Mouse (Mus musculus) liver, adult 2 months (tissue): ENCODE results near the gene Maml2. TPM values are rescaled to one million over a fixed set of nuclear protein-coding genes. Genes with fewer than 3 reads are reported as not detected.

ENCODE experiments used
- DNase-seq: peaks from one replicate; pipeline ENCODE4 v3.0.0-alpha.2; 2011; ENCODE audit warnings: low read depth, low spot score; ENCODE audit errors: extremely low read depth
- H3K27ac ChIP-seq: fragments of 200-500 bp; replicated peaks from 2 replicates; pipeline ENCODE4 v1.5.1; 2012; ENCODE audit warnings: low read depth, mild to moderate bottlenecking, control low read depth, inconsistent platforms, low read length; ENCODE audit not compliant: insufficient read depth
- H3K27me3 ChIP-seq: fragments of 200-500 bp; 2 replicates; pipeline ENCODE4 v1.6.1; 2012; ENCODE audit warnings: mild to moderate bottlenecking, moderate library complexity, low read length, inconsistent platforms; ENCODE audit not compliant: control insufficient read depth, insufficient read depth
- H3K36me3 ChIP-seq: fragments of 200-500 bp; 2 replicates; pipeline ENCODE4 v1.6.1; 2012; ENCODE audit warnings: low read length, inconsistent platforms; ENCODE audit not compliant: control insufficient read depth, insufficient read depth
- H3K4me1 ChIP-seq: fragments of 200-500 bp; 2 replicates; pipeline ENCODE4 v1.6.1; 2011; ENCODE audit warnings: low read length; ENCODE audit not compliant: control insufficient read depth, insufficient read depth
- H3K4me3 ChIP-seq: fragments of 200-500 bp; 2 replicates; pipeline ENCODE4 v1.5.1; 2011; ENCODE audit warnings: low read depth, mild to moderate bottlenecking, control low read depth, low read length, moderate library complexity; ENCODE audit not compliant: insufficient read depth
- H3K79me2 ChIP-seq: fragments of 200-500 bp; 2 replicates; pipeline ENCODE4 v1.6.1; 2012; ENCODE audit warnings: inconsistent platforms, mild to moderate bottlenecking, low read length, moderate library complexity; ENCODE audit not compliant: control insufficient read depth, insufficient read depth
- H3K9ac ChIP-seq: fragments of 200-500 bp; 2 replicates; pipeline ENCODE4 v1.6.1; 2012; ENCODE audit warnings: low read depth, mild to moderate bottlenecking, control low read depth, inconsistent platforms, low read length
- CTCF ChIP-seq: fragments of 200-500 bp; IDR thresholded peaks from 2 replicates; pipeline ENCODE4 v1.5.1; 2011; ENCODE audit warnings: low read depth, low read length, control low read depth
- POLR2A ChIP-seq: fragments of 200-500 bp; IDR thresholded peaks from 2 replicates; pipeline ENCODE4 v1.6.1; 2011; ENCODE audit warnings: low read length, control low read depth; ENCODE audit not compliant: insufficient read depth; ENCODE audit errors: extremely low read depth
- WGBS: fragments of 180-500 bp; shearing (Covaris S2); methylation state at CpG from one replicate; pipeline ENCODE4 v1.1.7; 2018; 5-methylcytosine and 5-hydroxymethylcytosine counted together
- polyA plus RNA-seq: library from polyadenylated mRNA; depleted of rRNA; stranded (reverse); fragments of >200 nt; gene quantifications from 2 replicates; pipeline ENCODE4 v1.2.3, GENCODE M21; 2012
- total RNA-seq: library from RNA; depleted of rRNA; stranded (reverse); fragments of >200 nt; gene quantifications from 2 replicates; pipeline ENCODE4 v1.2.3, GENCODE M21; 2014

The Maml2 gene
- total and polyA plus RNA-seq, 2 experiments: 0.77 to 1.2 TPM

DNA sequence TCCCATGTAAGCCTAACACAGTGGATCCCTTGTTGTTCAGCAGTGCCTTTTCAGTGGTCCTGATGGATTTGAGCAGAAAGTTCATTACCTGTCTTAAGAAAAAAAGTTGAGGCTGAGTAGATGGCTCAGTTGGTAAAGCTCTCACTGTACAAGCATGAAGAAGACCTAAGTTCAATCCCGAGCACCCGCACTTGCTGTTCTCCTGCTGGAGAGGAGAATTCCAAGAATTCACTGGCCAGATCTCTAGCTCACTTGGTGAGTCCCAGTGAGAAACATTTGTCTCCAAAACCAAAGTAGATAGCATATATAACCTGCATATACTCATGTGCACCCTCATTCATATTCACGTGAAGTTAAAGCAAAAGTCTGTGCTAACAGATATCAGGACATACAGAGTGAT is 8.7 kb downstream of the Maml2 start:
- TF ChIP-seq CTCF: no peak
- TF ChIP-seq POLR2A: no peak
- Histone ChIP-seq H3K36me3 (no peaks in the 10 kb centered on the region), H3K27ac (no peak overlapping the region), H3K4me3 (no peak overlapping the region), H3K79me2 (peaks cover 3% of the 10 kb centered on the region; the same call in 1 of the 2 replicates), H3K9ac (no peak overlapping the region), H3K27me3 (no peaks in the 10 kb centered on the region), H3K4me1 (peaks cover 11% of the 10 kb centered on the region; the same call in 1 of the 2 replicates)
- no peak for DNase-seq
- WGBS: 88% methylated on average over 3 of the region's 3 CpGs

DNA sequence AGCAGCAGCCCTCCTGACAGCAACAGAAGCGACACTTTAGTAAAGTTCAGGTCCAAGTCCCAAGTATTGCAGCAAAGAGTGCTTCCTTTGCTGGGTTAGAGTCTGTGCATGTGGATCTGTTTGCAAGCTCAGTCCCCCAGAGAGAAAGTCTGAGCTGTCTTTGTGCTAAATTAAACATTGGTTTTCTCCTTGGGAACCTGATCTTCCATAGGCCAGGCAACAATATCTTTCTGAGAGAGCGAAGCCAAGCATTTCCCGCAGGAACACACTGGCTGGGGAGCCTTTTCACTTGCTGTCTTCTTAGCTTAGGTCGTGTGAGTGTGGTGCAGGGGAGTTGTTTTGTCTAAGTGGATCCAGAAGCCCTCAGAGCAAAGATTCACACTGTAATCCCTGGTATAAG is 9.5 kb downstream of the Maml2 start:
- no peak overlapping the region for H3K27ac ChIP-seq
- 52% methylated on average over 4 of the region's 4 CpGs for WGBS
- no peaks in the 10 kb centered on the region for H3K27me3 ChIP-seq
- TF ChIP-seq POLR2A (no peak), CTCF (no peak)
- peaks cover 3% of the 10 kb centered on the region; the same call in 1 of the 2 replicates for H3K79me2 ChIP-seq
- H3K4me3 ChIP-seq: no peak overlapping the region
- H3K36me3 ChIP-seq: no peaks in the 10 kb centered on the region
- peaks cover 11% of the 10 kb centered on the region; the same call in 1 of the 2 replicates for H3K4me1 ChIP-seq
- no peak for DNase-seq
- no peak overlapping the region for H3K9ac ChIP-seq

DNA sequence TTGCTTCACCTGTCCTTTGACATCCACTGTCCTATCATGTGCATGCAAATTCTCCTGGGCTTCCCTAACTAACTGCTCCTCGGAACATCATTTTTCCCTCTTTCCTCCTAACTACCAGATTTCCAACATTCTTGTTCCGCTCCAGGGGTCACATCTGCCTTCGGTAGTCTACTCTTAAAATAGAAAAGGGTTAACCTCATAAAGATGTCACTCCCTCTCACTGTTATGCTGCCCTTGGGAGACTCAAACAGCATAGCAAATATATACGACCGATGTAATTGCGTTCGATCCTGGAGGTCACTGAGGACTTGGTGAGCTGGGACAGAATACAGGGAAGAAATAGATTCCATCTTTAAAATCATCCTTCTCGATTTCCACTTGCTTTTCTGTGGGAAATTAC is 11.0 kb downstream of the Maml2 start:
- Histone ChIP-seq H3K27me3 (no peaks in the 10 kb centered on the region), H3K4me3 (no peak overlapping the region), H3K4me1 (0 out of 2 replicates have a peak, but pooled peaks cover 7% of the 10 kb centered on the region), H3K79me2 (peaks cover 3% of the 10 kb centered on the region; the same call in 1 of the 2 replicates), H3K9ac (no peak overlapping the region), H3K36me3 (no peaks in the 10 kb centered on the region), H3K27ac (no peak overlapping the region)
- 90% methylated on average over 8 of the region's 8 CpGs for WGBS
- no peak for DNase-seq
- TF ChIP-seq CTCF (no peak), POLR2A (no peak)

DNA sequence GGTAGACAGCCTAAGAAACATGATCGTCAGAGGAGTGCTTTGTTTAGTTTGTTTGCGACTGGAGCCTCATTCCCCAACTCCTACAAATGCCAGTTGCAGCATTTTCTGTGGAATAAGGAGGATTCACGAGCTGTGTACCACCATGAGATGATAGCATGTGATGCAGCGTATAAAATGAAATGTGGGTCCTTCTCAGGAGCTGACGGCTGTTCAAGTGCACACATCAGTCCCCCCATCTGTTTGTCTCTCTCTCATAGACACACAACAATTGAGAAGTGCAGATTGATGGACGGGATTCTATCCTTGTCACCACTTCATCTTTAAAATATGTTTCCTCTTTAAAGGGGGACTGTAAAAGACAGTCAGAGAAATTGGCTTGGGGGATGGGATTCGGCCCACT is 12.1 kb downstream of the Maml2 start:
- H3K4me1 ChIP-seq: 0 out of 2 replicates have a peak, but pooled peaks cover 2% of the 10 kb centered on the region
- H3K79me2 ChIP-seq: peaks cover 3% of the 10 kb centered on the region; the same call in 1 of the 2 replicates
- no peaks in the 10 kb centered on the region for H3K36me3 ChIP-seq
- H3K9ac ChIP-seq: no peak overlapping the region
- H3K27me3 ChIP-seq: no peaks in the 10 kb centered on the region
- no peak for DNase-seq
- H3K27ac ChIP-seq: no peak overlapping the region
- no peak overlapping the region for H3K4me3 ChIP-seq
- TF ChIP-seq CTCF (no peak), POLR2A (no peak)
- 74% methylated on average over 7 of the region's 7 CpGs for WGBS

DNA sequence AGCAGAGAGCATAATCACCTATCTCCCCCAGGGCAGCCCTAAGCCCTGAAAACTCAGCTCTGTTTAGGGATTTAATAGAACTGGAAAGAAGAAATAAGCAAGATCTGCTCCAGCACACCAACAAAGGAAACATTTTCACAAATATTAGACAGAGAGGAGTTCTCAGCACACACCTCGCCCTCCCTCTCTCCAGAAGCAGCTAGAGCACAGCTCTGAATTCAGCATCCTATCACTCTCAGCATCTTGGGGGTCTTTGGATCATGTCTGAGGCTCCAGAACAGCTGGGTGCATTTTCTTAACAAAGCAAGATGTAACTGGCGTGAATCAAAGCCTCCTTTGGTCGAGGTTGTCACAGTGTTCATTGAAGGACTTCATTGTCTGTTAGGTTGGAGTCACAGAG is 12.5 kb downstream of the Maml2 start:
- no peaks in the 10 kb centered on the region for H3K27me3 ChIP-seq
- 82% methylated on average over 3 of the region's 3 CpGs for WGBS

DNA sequence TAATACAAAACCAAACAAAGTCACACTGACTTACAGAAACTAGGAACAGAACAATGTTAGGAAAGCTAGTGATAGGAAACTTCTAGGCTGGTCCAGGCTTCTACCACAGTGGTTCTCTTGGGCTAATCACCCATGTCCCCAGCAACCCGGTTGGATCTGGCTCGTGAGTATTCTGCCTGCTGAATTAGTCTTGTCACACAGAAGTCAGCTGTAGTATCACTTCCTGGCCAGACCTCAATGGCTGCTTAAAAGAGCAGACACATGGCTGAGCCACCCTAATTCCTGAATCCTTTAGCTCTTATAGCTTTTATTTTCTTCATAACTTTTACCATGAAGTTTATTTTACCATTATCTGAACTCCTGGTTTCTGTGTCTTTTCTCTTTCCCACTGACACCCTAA is 13.3 kb downstream of the Maml2 start:
- Histone ChIP-seq H3K4me1 (0 out of 2 replicates have a peak, but pooled peaks cover 2% of the 10 kb centered on the region), H3K4me3 (no peak overlapping the region), H3K36me3 (no peaks in the 10 kb centered on the region), H3K79me2 (peaks cover 3% of the 10 kb centered on the region; the same call in 1 of the 2 replicates), H3K27me3 (no peaks in the 10 kb centered on the region), H3K27ac (no peak overlapping the region), H3K9ac (no peak overlapping the region)
- 53% methylated on average over 2 of the region's 2 CpGs for WGBS
- no peak for TF ChIP-seq POLR2A
- no peak for TF ChIP-seq CTCF
- no peak for DNase-seq

More for the DNA sequence above, 12.5 kb downstream of the Maml2 start:
- Histone ChIP-seq H3K4me3 (no peak overlapping the region), H3K4me1 (0 out of 2 replicates have a peak, but pooled peaks cover 2% of the 10 kb centered on the region), H3K27ac (no peak overlapping the region), H3K79me2 (peaks cover 3% of the 10 kb centered on the region; the same call in 1 of the 2 replicates), H3K9ac (no peak overlapping the region), H3K36me3 (no peaks in the 10 kb centered on the region)
- TF ChIP-seq CTCF (no peak), POLR2A (no peak)
- no peak for DNase-seq
